Mouse (Mus musculus): ENCODE data around the gene Pcyt1a. TPM values are rescaled to one million over a fixed set of nuclear protein-coding genes. Genes with fewer than 3 reads are reported as not detected.

The Pcyt1a gene
- total and polyA plus RNA-seq, 3 experiments = 17.0 to 25.7 (median 21.1) TPM

DNA sequence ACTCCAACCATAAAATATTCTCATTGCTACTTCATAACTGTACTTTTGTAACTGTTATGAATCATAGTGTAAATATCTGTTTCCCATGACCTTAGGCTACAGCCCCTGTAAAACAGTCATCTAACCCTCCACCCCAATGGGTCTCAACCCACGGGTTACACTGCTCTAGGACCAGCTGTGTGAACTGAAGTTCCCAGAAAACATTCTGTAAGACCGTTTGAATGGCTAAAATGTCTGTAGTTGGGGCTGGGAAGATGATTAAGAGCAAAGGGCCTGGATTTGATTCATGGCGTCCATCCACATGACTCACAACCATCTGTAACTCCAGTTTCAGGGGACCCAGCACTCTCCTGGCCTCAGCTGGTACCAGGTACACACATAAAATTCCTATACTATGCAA, 32.5 kb upstream of the Pcyt1a start:
- no peak for DNase-seq (ENCODE audit: extremely low read depth)
- TF ChIP-seq HCFC1 (IDR thresholded peaks at IDR 0.05; ENCODE audit: low read depth, low read length) (no peak), NELFE (IDR thresholded peaks at IDR 0.05; ENCODE audit: low read depth, low read length) (no peak), E2F4 (IDR thresholded peaks at IDR 0.05; ENCODE audit: insufficient replicate concordance, low read depth, low read length) (no peak), MYC (IDR thresholded peaks at IDR 0.05; ENCODE audit: low read depth, low read length) (no peak), RCOR1 (conservative IDR thresholded peaks at IDR 0.05; ENCODE audit: low read depth, low read length) (no peak), TCF12 (IDR thresholded peaks at IDR 0.05; ENCODE audit: low read depth, low read length) (no peak), CHD1 (IDR thresholded peaks at IDR 0.05; ENCODE audit: low read depth, low read length) (no peak), POLR2AphosphoS2 (IDR thresholded peaks at IDR 0.05; ENCODE audit: low read depth, low read length) (no peak), UBTF (IDR thresholded peaks at IDR 0.05; ENCODE audit: low read depth, low read length) (no peak), CHD2 (IDR thresholded peaks at IDR 0.05; ENCODE audit: low read length) (no peak)
- Histone ChIP-seq H3K4me3 (replicated peaks in 1 of 3; ENCODE audit: low read depth in 2 of 3, low read length in 2 of 3, poor library complexity in 1 of 3) (no peak overlapping the region), H3K9ac (ENCODE audit: insufficient read depth, low read depth) (no peak overlapping the region), H3K36me3 (replicated peaks in 1 of 2; ENCODE audit: control insufficient read depth in 1 of 2, insufficient read depth in 1 of 2, low read length in 1 of 2) (peaks cover under 1 to 4% of the 10 kb centered on the region in 2 experiments), H3K27me3 (replicated peaks) (no peaks in the 10 kb centered on the region), H3K4me1 (ENCODE audit: control insufficient read depth in 1 of 2, insufficient read depth in 2 of 2) (peaks cover 34 to 53% of the 10 kb centered on the region in 2 experiments), H3K79me2 (replicated peaks; ENCODE audit: control insufficient read depth, extremely low read depth, insufficient read depth, poor library complexity, severe bottlenecking) (no peaks in the 10 kb centered on the region; the same call in 1 of the 2 replicates), H3K27ac (ENCODE audit: insufficient read depth, low read depth) (no peak overlapping the region), H3K4me2 (ENCODE audit: insufficient read depth, low read depth, poor library complexity, severe bottlenecking) (no peak overlapping the region), H3K9me3 (replicated peaks; ENCODE audit: low read length) (no peaks in the 10 kb centered on the region)
- dilution Hi-C loops (cut with MboI; ENCODE audit: extremely low pct_ligation_motif_present, extremely low pct_unique_long_range_greater_than_20kb, low sequenced_read_pairs) (no loop called here), in situ Hi-C loops (cut with MboI; ENCODE audit: low pct_ligation_motif_present, low pct_unique_long_range_greater_than_20kb, low sequenced_read_pairs) (no loop called here)

DNA sequence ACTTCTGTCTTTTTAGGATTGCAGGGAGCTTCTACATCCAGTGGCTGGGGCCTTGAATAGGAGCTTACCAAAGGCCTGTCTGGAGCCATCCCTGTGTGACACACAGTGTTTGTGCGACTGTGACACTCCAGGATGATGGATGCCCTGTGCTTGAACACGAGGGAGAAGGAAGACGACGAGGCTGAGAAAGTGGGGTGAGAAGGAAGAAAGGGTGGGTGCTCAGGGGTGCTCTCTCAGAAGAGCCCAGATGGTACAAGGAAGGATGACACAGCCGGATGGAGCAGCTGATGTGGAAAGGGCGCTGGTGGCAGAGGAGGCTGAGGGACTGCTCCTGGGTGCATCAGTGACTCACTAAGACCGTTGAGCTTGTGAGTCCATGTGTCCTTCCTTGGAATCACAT, 30.5 kb upstream of the Pcyt1a start, which contains the start of gene Tm4sf19:
TSS of gene Tm4sf19 (plus strand) at position 240 of the 400 bp plus-strand sequence.
- Histone ChIP-seq H3K9me3 (replicated peaks; ENCODE audit: low read length) (no peaks in the 10 kb centered on the region), H3K4me1 (ENCODE audit: control insufficient read depth in 1 of 2, insufficient read depth in 2 of 2) (peaks cover 33 to 61% of the 10 kb centered on the region in 2 experiments), H3K4me2 (ENCODE audit: insufficient read depth, low read depth, poor library complexity, severe bottlenecking) (peak within 1 kb of the TSS; percentile 52), H3K4me3 (replicated peaks in 1 of 3; ENCODE audit: low read depth in 2 of 3, low read length in 2 of 3, poor library complexity in 1 of 3) (peak within 1 kb of the TSS in 1 of 3 experiments; percentile 31), H3K9ac (ENCODE audit: insufficient read depth, low read depth) (peak within 1 kb of the TSS; percentile 48; the same call in 1 of the 2 replicates), H3K27me3 (replicated peaks) (no peaks in the 10 kb centered on the region), H3K79me2 (replicated peaks; ENCODE audit: control insufficient read depth, extremely low read depth, insufficient read depth, poor library complexity, severe bottlenecking) (no peaks in the 10 kb centered on the region; the same call in 1 of the 2 replicates), H3K27ac (ENCODE audit: insufficient read depth, low read depth) (peak within 1 kb of the TSS; percentile 63; the same call in 1 of the 2 replicates), H3K36me3 (replicated peaks in 1 of 2; ENCODE audit: control insufficient read depth in 1 of 2, insufficient read depth in 1 of 2, low read length in 1 of 2) (no peaks in the 10 kb centered on the region)
- no peak for DNase-seq (ENCODE audit: extremely low read depth)
- dilution Hi-C loops (cut with MboI; ENCODE audit: extremely low pct_ligation_motif_present, extremely low pct_unique_long_range_greater_than_20kb, low sequenced_read_pairs) (no loop called here), in situ Hi-C loops (cut with MboI; ENCODE audit: low pct_ligation_motif_present, low pct_unique_long_range_greater_than_20kb, low sequenced_read_pairs) (loop anchor here (5.0 kb wide), 1 partner anchor 37 kb away; no protein-coding TSS in a partner anchor)
- TF ChIP-seq HCFC1 (IDR thresholded peaks at IDR 0.05; ENCODE audit: low read depth, low read length) = no peak
- TF ChIP-seq ZC3H11A (IDR thresholded peaks at IDR 0.05; ENCODE audit: low read depth, low read length) = no peak
- no peak for TF ChIP-seq TCF12 (IDR thresholded peaks at IDR 0.05; ENCODE audit: low read depth, low read length)

DNA sequence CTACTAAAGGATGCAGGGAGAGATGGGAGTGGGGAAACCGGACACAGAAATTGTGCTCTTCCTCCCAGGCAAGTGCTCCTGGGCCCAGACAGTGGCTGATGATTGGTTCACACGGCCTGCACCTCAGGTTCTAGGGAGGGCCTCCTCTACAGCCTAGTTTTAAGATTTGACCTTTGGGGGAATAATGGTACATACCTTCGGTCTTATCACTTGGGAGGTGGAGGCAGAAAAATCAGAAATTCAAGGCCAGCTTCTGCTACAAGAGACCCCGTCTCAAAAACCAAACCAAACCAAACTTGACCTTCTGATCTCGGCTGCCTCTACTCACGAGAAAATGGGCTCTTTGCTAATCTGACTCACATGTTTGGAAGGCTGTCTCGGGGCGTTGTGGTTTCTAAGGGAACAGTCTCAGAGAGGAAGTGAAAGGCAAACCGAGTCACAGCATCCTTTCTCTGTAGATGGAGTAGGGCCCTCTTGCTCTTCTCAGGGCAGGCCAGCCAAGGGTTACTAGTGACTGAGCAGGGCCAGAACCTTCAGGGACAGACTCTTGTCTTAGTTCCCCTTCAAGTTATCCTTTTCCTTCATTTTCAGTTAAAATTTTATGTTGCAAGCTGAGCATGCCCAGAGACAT, 29.3 kb upstream of the Pcyt1a start:
- H3K4me1 ChIP-seq (ENCODE audit: control insufficient read depth in 1 of 2, insufficient read depth in 2 of 2) = peaks cover 25 to 58% of the 10 kb centered on the region in 2 experiments
- in situ Hi-C loops (cut with MboI; ENCODE audit: low pct_ligation_motif_present, low pct_unique_long_range_greater_than_20kb, low sequenced_read_pairs) (loop anchor here (5.0 kb wide), 1 partner anchor 36 kb away; no protein-coding TSS in a partner anchor), dilution Hi-C loops (cut with MboI; ENCODE audit: extremely low pct_ligation_motif_present, extremely low pct_unique_long_range_greater_than_20kb, low sequenced_read_pairs) (no loop called here)
- DNase-seq (ENCODE audit: extremely low read depth) = peak; percentile 97
- H3K9ac ChIP-seq (ENCODE audit: insufficient read depth, low read depth) = peak overlapping the region; percentile 48; the same call in 1 of the 2 replicates
- H3K9me3 ChIP-seq (replicated peaks; ENCODE audit: low read length) = no peaks in the 10 kb centered on the region
- peak overlapping the region in 1 of 3 experiments; percentile 31 for H3K4me3 ChIP-seq (replicated peaks in 1 of 3; ENCODE audit: low read depth in 2 of 3, low read length in 2 of 3, poor library complexity in 1 of 3)
- no peaks in the 10 kb centered on the region for H3K79me2 ChIP-seq (replicated peaks; ENCODE audit: control insufficient read depth, extremely low read depth, insufficient read depth, poor library complexity, severe bottlenecking)
- H3K27ac ChIP-seq (ENCODE audit: insufficient read depth, low read depth) = peak overlapping the region; percentile 63; the same call in 1 of the 2 replicates
- H3K4me2 ChIP-seq (ENCODE audit: insufficient read depth, low read depth, poor library complexity, severe bottlenecking) = peak overlapping the region; percentile 52
- no peaks in the 10 kb centered on the region for H3K27me3 ChIP-seq (replicated peaks)
- H3K36me3 ChIP-seq (replicated peaks in 1 of 2; ENCODE audit: control insufficient read depth in 1 of 2, insufficient read depth in 1 of 2, low read length in 1 of 2) = no peaks in the 10 kb centered on the region
- TF ChIP-seq PAX5 (IDR thresholded peaks at IDR 0.05; ENCODE audit: low read length) (no peak), CHD2 (IDR thresholded peaks at IDR 0.05; ENCODE audit: low read length) (peak; percentile 55; the same call in 1 of the 2 replicates), MAX (IDR thresholded peaks at IDR 0.05; ENCODE audit: low read length) (peak; percentile 89; the same call in 1 of the 2 replicates), MAFK (IDR thresholded peaks at IDR 0.05; ENCODE audit: insufficient replicate concordance, low read length) (peak; percentile 36; the same call in 1 of the 2 replicates), POLR2AphosphoS2 (IDR thresholded peaks at IDR 0.05; ENCODE audit: low read depth, low read length) (no peak), SMC3 (IDR thresholded peaks at IDR 0.05; ENCODE audit: low read depth, low read length) (no peak), IRF4 (IDR thresholded peaks at IDR 0.05; ENCODE audit: low read depth, low read length) (peak; percentile 99), TCF12 (IDR thresholded peaks at IDR 0.05; ENCODE audit: low read depth, low read length) (peak; percentile 74), CHD1 (IDR thresholded peaks at IDR 0.05; ENCODE audit: low read depth, low read length) (peak; percentile 91), JUND (conservative IDR thresholded peaks at IDR 0.05; ENCODE audit: low read depth, low read length) (peak; percentile 64), ETS1 (conservative IDR thresholded peaks at IDR 0.05; ENCODE audit: low read depth, low read length) (peak; percentile 90), MYC (IDR thresholded peaks at IDR 0.05; ENCODE audit: low read depth, low read length) (peak; percentile 93), POLR2A (IDR thresholded peaks at IDR 0.05; ENCODE audit: low read depth, low read length) (peak; percentile 57), USF2 (conservative IDR thresholded peaks at IDR 0.05; ENCODE audit: low read depth, low read length) (no peak), SIN3A (IDR thresholded peaks at IDR 0.05; ENCODE audit: low read length) (peak; percentile 98), ELF1 (IDR thresholded peaks at IDR 0.05; ENCODE audit: low read depth, low read length) (peak; percentile 63), EP300 (IDR thresholded peaks at IDR 0.05; ENCODE audit: low read length) (peak; percentile 97), RCOR1 (conservative IDR thresholded peaks at IDR 0.05; ENCODE audit: low read depth, low read length) (peak; percentile 98)
